Mouse (Mus musculus): ENCODE data around the gene Kif2a.
A peak's percentile ranks its signal among the peaks of the same experiment; 100 is the strongest.

Kif2a gene

GRCm38 (mm10) chr13:107021461-107022265, at the start of gene Kif2a:
TSS of gene Kif2a (minus strand) at chr13:107022126.
- DNase-seq (ENCODE audit: low spot score): peak; percentile 72

- no peak for DNase-seq (ENCODE audit: low spot score)
Measured at GRCm38 (mm10) chr13:107069061-107069460, 47.1 kb upstream of the Kif2a start.

- DNase-seq (ENCODE audit: low spot score): no peak
Measured at GRCm38 (mm10) chr13:107065098-107065855, 43.4 kb upstream of the Kif2a start.

GRCm38 (mm10) chr13:107064263-107064662, 42.3 kb upstream of the Kif2a start:
- DNase-seq (ENCODE audit: low spot score): no peak

GRCm38 (mm10) chr13:107063115-107063807, 41.3 kb upstream of the Kif2a start:
- DNase-seq (ENCODE audit: low spot score): no peak

- DNase-seq (ENCODE audit: low spot score): no peak
Measured at GRCm38 (mm10) chr13:107060098-107060497, 38.2 kb upstream of the Kif2a start.

- DNase-seq (ENCODE audit: low spot score): no peak
Measured at GRCm38 (mm10) chr13:107059460-107059859, 37.5 kb upstream of the Kif2a start.

- DNase-seq (ENCODE audit: low spot score): peak; percentile 48
Measured at GRCm38 (mm10) chr13:107056318-107056717, 34.4 kb upstream of the Kif2a start.

GRCm38 (mm10) chr13:107054496-107054895, 32.6 kb upstream of the Kif2a start:
- no peak for DNase-seq (ENCODE audit: low spot score)

GRCm38 (mm10) chr13:107051342-107051741, 29.4 kb upstream of the Kif2a start:
- DNase-seq (ENCODE audit: low spot score): no peak

- no peak for DNase-seq (ENCODE audit: low spot score)
Measured at GRCm38 (mm10) chr13:107044229-107044628, 22.3 kb upstream of the Kif2a start.

- DNase-seq (ENCODE audit: low spot score): no peak
Measured at GRCm38 (mm10) chr13:107042551-107042950, 20.6 kb upstream of the Kif2a start.

- DNase-seq (ENCODE audit: low spot score): no peak
Measured at GRCm38 (mm10) chr13:107039493-107039892, 17.6 kb upstream of the Kif2a start.

- DNase-seq (ENCODE audit: low spot score): no peak
Measured at GRCm38 (mm10) chr13:107038346-107038745, 16.4 kb upstream of the Kif2a start.

GRCm38 (mm10) chr13:107035511-107036113, 13.7 kb upstream of the Kif2a start:
- no peak for DNase-seq (ENCODE audit: low spot score)

- no peak for DNase-seq (ENCODE audit: low spot score)
Measured at GRCm38 (mm10) chr13:107035078-107035477, 13.2 kb upstream of the Kif2a start.

GRCm38 (mm10) chr13:107034028-107034920, 12.3 kb upstream of the Kif2a start:
- DNase-seq (ENCODE audit: low spot score): no peak

- no peak for DNase-seq (ENCODE audit: low spot score)
Measured at GRCm38 (mm10) chr13:107031228-107031627, 9.3 kb upstream of the Kif2a start.

- DNase-seq (ENCODE audit: low spot score): no peak
Measured at GRCm38 (mm10) chr13:107027218-107027617, 5.3 kb upstream of the Kif2a start.

GRCm38 (mm10) chr13:107025663-107026062, 3.7 kb upstream of the Kif2a start:
- DNase-seq (ENCODE audit: low spot score): no peak
